Comparison of ENCODE assay signal across 22 mouse cellular contexts in the genomic region with DNA sequence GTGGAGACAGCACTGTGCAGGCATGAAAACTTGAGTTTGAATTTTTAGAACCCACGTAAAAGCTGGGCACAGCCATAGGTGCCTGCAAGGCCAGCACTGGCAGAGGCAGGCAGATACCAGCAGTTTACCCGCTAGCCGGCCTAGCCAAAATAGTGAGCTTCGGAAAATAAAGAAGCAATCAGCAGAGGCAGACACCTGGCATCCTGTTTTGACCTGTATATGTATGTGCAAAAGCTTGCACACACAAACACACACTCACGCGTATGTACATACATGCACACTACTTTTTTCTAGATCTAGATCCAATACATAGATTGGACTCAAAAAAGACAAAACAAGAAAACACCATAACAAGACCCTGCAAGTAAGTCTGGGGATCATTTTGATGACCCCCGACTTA. TPM values are rescaled to one million over a fixed set of nuclear protein-coding genes. Genes with fewer than 3 reads are reported as not detected.
DNase-seq lines count a peak whose midpoint lies in the region; ATAC-seq and TF ChIP-seq lines count a peak whose summit lies in the region.
"Had no signal": no experiment of that assay in that cellular context is flagged by ENCODE, and none has a peak within 500 bp of the region (broad histone marks: within the 10 kb centered on the region; RNA-seq: fewer than 3 reads in every experiment).

No protein-coding gene starts in this region.

- no peaks in the 10 kb centered on the region for H3K27me3 ChIP-seq in forebrain, embryonic 13.5 days
- H3K27me3 ChIP-seq in forebrain, embryonic 12.5 days, result peaks cover 3% of the 10 kb centered on the region; the same call in 1 of the 2 replicates
- H3K27me3 ChIP-seq in spleen, adult 2 months (ENCODE audit: control insufficient read depth, insufficient read depth, low read length), result no peaks in the 10 kb centered on the region
- H3K27me3 ChIP-seq: CH12.LX; embryonic facial prominence, embryonic 12.5 days had no signal

- H3K9me3 ChIP-seq in forebrain, embryonic 13.5 days (replicated peaks), result no peaks in the 10 kb centered on the region
- H3K9me3 ChIP-seq in forebrain, embryonic 12.5 days, result no peaks in the 10 kb centered on the region
- H3K9me3 ChIP-seq: embryonic facial prominence, embryonic 12.5 days; heart, embryonic 10.5 days; hindbrain, embryonic 10.5 days had no signal

- TF ChIP-seq POLR2A in spleen, adult 2 months (IDR thresholded peaks at IDR 0.05; ENCODE audit: low read depth, low read length), result no peak

- no peak overlapping the region for H3K9ac ChIP-seq in forebrain, embryonic 13.5 days
- H3K9ac ChIP-seq in forebrain, embryonic 12.5 days, result no peak overlapping the region
- H3K9ac ChIP-seq: embryonic facial prominence, embryonic 12.5 days; hindbrain, embryonic 14.5 days had no signal

- no peak for ATAC-seq in forebrain, embryonic 13.5 days
- ATAC-seq in forebrain, embryonic 12.5 days (ENCODE audit: low FRiP score), result no peak
- ATAC-seq: forebrain, embryonic 14.5 days had no signal

- H3K4me3 ChIP-seq in forebrain, embryonic 13.5 days, result no peak overlapping the region
- H3K4me3 ChIP-seq in forebrain, embryonic 12.5 days (replicated peaks), result no peak overlapping the region
- H3K4me3 ChIP-seq in spleen, adult 2 months (ENCODE audit: extremely low read depth, insufficient read depth, insufficient read length), result no peak overlapping the region
- H3K4me3 ChIP-seq: embryonic facial prominence, embryonic 12.5 days; gastrocnemius, adult 2 months; heart, embryonic 10.5 days; hindbrain, embryonic 10.5 days had no signal

- H3K4me2 ChIP-seq in forebrain, embryonic 13.5 days, result no peak overlapping the region
- no peak overlapping the region for H3K4me2 ChIP-seq in forebrain, embryonic 12.5 days
- H3K4me2 ChIP-seq: embryonic facial prominence, embryonic 12.5 days; hindbrain, embryonic 14.5 days had no signal

- no peak for DNase-seq in spleen, adult 2 months (ENCODE audit: low read depth in 1 of 2, low spot score in 2 of 2)
- no peak for DNase-seq in spleen, postnatal 4 days (ENCODE audit: low spot score in 2 of 2)
- peak; percentile 69 for DNase-seq in induced T-regulatory cell, adult 2 months (ENCODE audit: low read depth)
- peak; percentile 51 for DNase-seq in thymus, postnatal 4 days
- no peak for DNase-seq in cerebellum, adult 18-20 months
- no peak for DNase-seq in kidney, postnatal 10 days
- DNase-seq: adrenal gland, postnatal 10 days; B cell, adult 2 months; cerebellum, adult 11 months; cerebellum, adult 9-10 months; cerebellum, postnatal 25 days; gastrocnemius, adult 2 months; gastrocnemius, postnatal 25 days; heart, postnatal 14 days had no signal

- 90% methylated on average over 7 of the region's 7 CpGs for WGBS in forebrain, embryonic 13.5 days
- 87% methylated on average over 7 of the region's 7 CpGs for WGBS in forebrain, embryonic 12.5 days
- WGBS in spleen, adult 2 months, result 71% methylated on average over 7 of the region's 7 CpGs

- no peaks in the 10 kb centered on the region for H3K36me3 ChIP-seq in forebrain, embryonic 13.5 days (ENCODE audit: poor library complexity, severe bottlenecking)
- H3K36me3 ChIP-seq in forebrain, embryonic 12.5 days (replicated peaks), result no peaks in the 10 kb centered on the region
- H3K36me3 ChIP-seq in spleen, adult 2 months (ENCODE audit: control insufficient read depth, insufficient read depth, low read length), result 0 out of 2 replicates have a peak, but pooled peaks cover 1% of the 10 kb centered on the region
- H3K36me3 ChIP-seq: embryonic facial prominence, embryonic 12.5 days; heart, embryonic 10.5 days; hindbrain, embryonic 10.5 days had no signal

- H3K4me1 ChIP-seq in forebrain, embryonic 13.5 days, result peaks cover 12% of the 10 kb centered on the region
- H3K4me1 ChIP-seq in forebrain, embryonic 12.5 days, result peaks cover 15% of the 10 kb centered on the region
- H3K4me1 ChIP-seq in spleen, adult 2 months (ENCODE audit: control insufficient read depth, insufficient read depth, insufficient read length), result peaks cover 27% of the 10 kb centered on the region; the same call in 1 of the 2 replicates

- no peak for TF ChIP-seq CTCF in spleen, adult 2 months (IDR thresholded peaks at IDR 0.05; ENCODE audit: extremely low read depth, insufficient read depth, insufficient read length, insufficient replicate concordance)

- 0 out of 2 replicates have a peak overlapping the region, but pooled peaks have one; percentile 31 for H3K27ac ChIP-seq in forebrain, embryonic 13.5 days
- H3K27ac ChIP-seq in forebrain, embryonic 12.5 days, result no peak overlapping the region
- H3K27ac ChIP-seq in spleen, adult 2 months (ENCODE audit: insufficient read depth, low read length), result peak overlapping the region; percentile 79
- H3K27ac ChIP-seq: embryonic facial prominence, embryonic 12.5 days; gastrocnemius, adult 2 months; heart, embryonic 10.5 days; hindbrain, embryonic 10.5 days; hindbrain, embryonic 14.5 days had no signal

RNA-seq across cellular contexts. Expression of a gene that starts 12.8 kb away (rescaled TPM):
- 6.3 and 8.8 TPM in 2 replicates for polyA plus RNA-seq in forebrain, embryonic 13.5 days (2015; fragmentation: Nextera tagmentation; extraction: Ambion mirVana)
- polyA plus RNA-seq in forebrain, embryonic 12.5 days (2016; fragmentation: Nextera tagmentation; extraction: Ambion mirVana), result 5.8 and 6.5 TPM in 2 replicates
- polyA plus RNA-seq in spleen, adult 2 months (2012; rRNA removed), result 15.2 and 16.0 TPM in 2 replicates

RNA-seq across cellular contexts. Expression of a gene that starts 38.1 kb away (rescaled TPM):
- 26.3 and 29.2 TPM in 2 replicates for polyA plus RNA-seq in forebrain, embryonic 13.5 days (2015; fragmentation: Nextera tagmentation; extraction: Ambion mirVana)
- 32.5 and 32.7 TPM in 2 replicates for polyA plus RNA-seq in forebrain, embryonic 12.5 days (2016; fragmentation: Nextera tagmentation; extraction: Ambion mirVana)
- 53.1 and 69.6 TPM in 2 replicates for polyA plus RNA-seq in spleen, adult 2 months (2012; rRNA removed)

Comparison
In these comparisons a context has a peak if more than half of its experiments do, and no peak if none do; other contexts are left out.
1. DNase-seq: peak in induced T-regulatory cell, adult 2 months (single experiment) and thymus, postnatal 4 days (single experiment); none in spleen, adult 2 months (0 of 2), spleen, postnatal 4 days (0 of 2), cerebellum, adult 18-20 months (0 of 2) and kidney, postnatal 10 days (single experiment).